Mouse (Mus musculus): ENCODE measurements around the gene Vmn1r107.
"Not testable (repeated sequence)": the region's sequence is repeated elsewhere in the genome, so short reads cannot be mapped to it uniquely, and the experiment has no call there.

The Vmn1r107 gene

DNA sequence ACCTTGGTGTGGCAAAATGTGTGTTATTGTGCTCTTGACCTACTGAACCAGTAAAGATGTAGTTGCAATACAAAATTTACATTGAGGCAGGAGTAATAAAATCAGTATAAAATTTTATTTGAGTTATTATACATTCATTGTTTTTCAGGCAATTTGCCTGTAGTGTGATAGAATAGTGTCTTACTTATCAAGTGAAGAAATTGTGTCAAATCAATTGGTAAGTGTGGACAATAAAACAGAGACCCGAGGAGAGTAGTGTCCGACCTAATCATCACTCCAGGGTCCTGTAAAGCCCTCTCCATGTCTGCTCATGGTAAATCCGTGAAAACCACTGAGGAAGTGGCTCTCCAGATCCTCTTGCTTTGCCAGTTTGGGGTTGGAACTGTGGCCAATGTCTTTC lies at the start of gene Vmn1r107:
TSS of gene Vmn1r107 (plus strand) at position 301 of the 400 bp plus-strand sequence.
- DNase-seq = not testable (repeated sequence)

DNA sequence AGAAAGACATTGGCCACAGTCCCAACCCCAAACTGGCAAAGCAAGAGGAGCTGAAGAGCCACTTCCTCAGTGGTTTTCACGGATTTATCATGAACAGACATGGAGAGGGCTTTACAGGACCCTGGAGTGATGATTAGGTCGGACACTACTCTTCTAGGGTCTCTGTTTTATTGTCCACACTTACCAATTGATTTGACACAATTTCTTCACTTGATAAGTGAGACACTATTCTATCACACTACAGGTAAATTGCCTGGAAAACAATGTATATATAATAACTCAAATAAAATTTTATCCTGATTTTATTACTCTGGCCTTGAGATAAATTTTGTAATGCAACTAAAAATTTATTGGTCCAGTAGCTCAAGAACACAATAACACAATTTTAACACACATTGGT lies 34.4 kb downstream of the Vmn1r107 start, which contains the start of gene Vmn1r111:
TSS of gene Vmn1r111 (minus strand) at position 101 of the 400 bp plus-strand sequence.
- DNase-seq = not testable (repeated sequence)

Measured in right cerebral cortex, postnatal 14 days (tissue).